Mouse (Mus musculus) myocyte (in vitro differentiated cells): ENCODE results near the gene Synj2. TPM values are rescaled to one million over a fixed set of nuclear protein-coding genes. Genes with fewer than 3 reads are reported as not detected.

Experiments used
- H3K27me3 ChIP-seq: one replicate; pipeline ENCODE4 v1.6.1; 2011; ENCODE audit not compliant: control insufficient read depth, insufficient read depth, insufficient read length
- H3K36me3 ChIP-seq: one replicate; pipeline ENCODE4 v1.6.1; 2011; ENCODE audit not compliant: control insufficient read depth, insufficient read depth
- H3K4me2 ChIP-seq: one replicate; pipeline ENCODE4 v1.6.1; 2011; ENCODE audit warnings: low read depth, control low read depth
- H3K4me3 ChIP-seq: one replicate; pipeline ENCODE4 v1.5.1; 2011; ENCODE audit warnings: mild to moderate bottlenecking, control low read depth, moderate library complexity
- H3K79me2 ChIP-seq: one replicate; pipeline ENCODE4 v1.6.1; 2011; ENCODE audit not compliant: control insufficient read depth, insufficient read depth
- H3ac ChIP-seq: one replicate; pipeline ENCODE4 v1.6.1; 2011; ENCODE audit not compliant: control insufficient read depth, insufficient read length
- CEBPB ChIP-seq: IDR thresholded peaks from 2 replicates; pipeline ENCODE4 v1.6.1; 2011; ENCODE audit warnings: mild to moderate bottlenecking, moderate library complexity; ENCODE audit not compliant: poor library complexity, insufficient read depth, severe bottlenecking
- E2F4 ChIP-seq: IDR thresholded peaks from one replicate; pipeline ENCODE4 v1.6.1; 2011; ENCODE audit warnings: mild to moderate bottlenecking, control low read depth, moderate library complexity; ENCODE audit not compliant: insufficient read depth
- MAX ChIP-seq: IDR thresholded peaks from one replicate; pipeline ENCODE4 v1.6.1; 2011; ENCODE audit warnings: low read depth, mild to moderate bottlenecking, control low read depth
- MYOD1 ChIP-seq, 3 experiments: IDR thresholded peaks; one replicate each; pipeline ENCODE4 v1.6.1; 2011; ENCODE audit warnings: control low read depth in 2 of 3, low read depth in 2 of 3, mild to moderate bottlenecking in 2 of 3, moderate library complexity in 1 of 3; ENCODE audit not compliant: insufficient read length in 2 of 3, control insufficient read depth in 1 of 3
- MYOG ChIP-seq, 3 experiments: IDR thresholded peaks; one replicate each; pipeline ENCODE4 v1.6.1; 2011; ENCODE audit warnings: control low read depth in 2 of 3, low read depth in 2 of 3, mild to moderate bottlenecking in 2 of 3; ENCODE audit not compliant: insufficient read length in 2 of 3, control insufficient read depth in 1 of 3, insufficient read depth in 1 of 3
- POLR2A ChIP-seq: IDR thresholded peaks from one replicate; pipeline ENCODE4 v1.6.1; 2011; ENCODE audit warnings: low read depth, mild to moderate bottlenecking, control low read depth, moderate library complexity; ENCODE audit not compliant: insufficient read length
- POLR2AphosphoS2 ChIP-seq: IDR thresholded peaks from one replicate; pipeline ENCODE4 v1.6.1; 2011; ENCODE audit warnings: low read depth, control low read depth; ENCODE audit not compliant: insufficient read length
- REST ChIP-seq: IDR thresholded peaks from one replicate; pipeline ENCODE4 v1.6.1; 2011; ENCODE audit warnings: mild to moderate bottlenecking, control low read depth, moderate library complexity; ENCODE audit not compliant: insufficient read depth, insufficient read length
- SRF ChIP-seq: IDR thresholded peaks from one replicate; pipeline ENCODE4 v1.6.1; 2011; ENCODE audit warnings: low read depth; ENCODE audit not compliant: control insufficient read depth, insufficient read length
- TCF12 ChIP-seq: IDR thresholded peaks from one replicate; pipeline ENCODE4 v1.6.1; 2011; ENCODE audit warnings: mild to moderate bottlenecking, control low read depth; ENCODE audit not compliant: poor library complexity, insufficient read depth, severe bottlenecking
- TCF3 ChIP-seq: IDR thresholded peaks from one replicate; pipeline ENCODE4 v1.6.1; 2011; ENCODE audit warnings: low read depth, control low read depth; ENCODE audit not compliant: insufficient read length
- USF1 ChIP-seq: IDR thresholded peaks from one replicate; pipeline ENCODE4 v1.6.1; 2011; ENCODE audit warnings: low read depth, mild to moderate bottlenecking, control low read depth, moderate library complexity
- polyA plus RNA-seq: library from polyadenylated mRNA; unstranded; fragments of >200 nt; fragmentation: generic; extraction: Trizol; gene quantifications from one replicate; pipeline ENCODE4 v1.2.1, GENCODE M21; 2012; ENCODE audit warnings: missing spikeins

The Synj2 gene
- 32.1 TPM for polyA plus RNA-seq

GRCm38 (mm10) chr17:5941230-5942043 lies at the start of gene Synj2:
Gene Synj2 (plus strand): TSS chr17:5941280.
- TF ChIP-seq TCF12 (no peak), MAX (no peak), CEBPB (no peak), SRF (no peak), E2F4 (no peak), POLR2AphosphoS2 (no peak), TCF3 (no peak), POLR2A (no peak), REST (no peak), USF1 (no peak), MYOG (IDR thresholded peaks at IDR 0.05; ENCODE audit: control insufficient read depth in 1 of 3, insufficient read depth in 1 of 3, insufficient read length in 2 of 3, low read depth in 2 of 3) (peak in 1 of 3 experiments; percentile 26), MYOD1 (IDR thresholded peaks at IDR 0.05; ENCODE audit: control insufficient read depth in 1 of 3, insufficient read length in 2 of 3, low read depth in 2 of 3) (peak in 1 of 3 experiments; percentile 50)

GRCm38 (mm10) chr17:5891933-5892683 lies 49.0 kb upstream of the Synj2 start:
- TF ChIP-seq E2F4 = no peak
- no peak for TF ChIP-seq USF1
- no peak for TF ChIP-seq MYOD1 (IDR thresholded peaks at IDR 0.05; ENCODE audit: control insufficient read depth in 1 of 3, insufficient read length in 2 of 3, low read depth in 2 of 3)
- TF ChIP-seq CEBPB = no peak
- no peak for TF ChIP-seq TCF3
- no peak for TF ChIP-seq POLR2A
- TF ChIP-seq POLR2AphosphoS2 = no peak
- no peak for TF ChIP-seq TCF12
- no peak for TF ChIP-seq SRF
- TF ChIP-seq MYOG (IDR thresholded peaks at IDR 0.05; ENCODE audit: control insufficient read depth in 1 of 3, insufficient read depth in 1 of 3, insufficient read length in 2 of 3, low read depth in 2 of 3) = no peak
- TF ChIP-seq REST = no peak
- TF ChIP-seq MAX = no peak
- Histone ChIP-seq H3ac (no peak overlapping the region), H3K79me2 (peaks cover 4% of the 10 kb centered on the region), H3K27me3 (no peaks in the 10 kb centered on the region), H3K4me2 (no peak overlapping the region), H3K4me3 (no peak overlapping the region), H3K36me3 (peaks cover 23% of the 10 kb centered on the region)

More at GRCm38 (mm10) chr17:5941230-5942043, at the start of gene Synj2:
- peak within 1 kb of the TSS; percentile 51 for H3K4me3 ChIP-seq
- H3ac ChIP-seq = peak within 1 kb of the TSS; percentile 71
- H3K79me2 ChIP-seq = peaks cover 45% of the 10 kb centered on the region
- H3K36me3 ChIP-seq = no peaks in the 10 kb centered on the region
- no peaks in the 10 kb centered on the region for H3K27me3 ChIP-seq
- peak within 1 kb of the TSS; percentile 91 for H3K4me2 ChIP-seq

GRCm38 (mm10) chr17:5893092-5893491 lies 48.0 kb upstream of the Synj2 start:
- Histone ChIP-seq H3K4me2 (no peak overlapping the region), H3K36me3 (peaks cover 24% of the 10 kb centered on the region), H3K4me3 (no peak overlapping the region), H3K27me3 (no peaks in the 10 kb centered on the region), H3K79me2 (peaks cover 4% of the 10 kb centered on the region), H3ac (no peak overlapping the region)
- TF ChIP-seq MYOD1 (IDR thresholded peaks at IDR 0.05; ENCODE audit: control insufficient read depth in 1 of 3, insufficient read length in 2 of 3, low read depth in 2 of 3) (peak in 1 of 3 experiments; percentile 9), POLR2A (no peak)

- no peak overlapping the region for H3K4me2 ChIP-seq
- no peak for TF ChIP-seq E2F4
- TF ChIP-seq POLR2A = no peak
- TF ChIP-seq USF1 = no peak
- no peak for TF ChIP-seq TCF12
- no peak for TF ChIP-seq SRF
- H3K36me3 ChIP-seq = peaks cover 24% of the 10 kb centered on the region
- no peak overlapping the region for H3K4me3 ChIP-seq
- no peak overlapping the region for H3ac ChIP-seq
- peaks cover 4% of the 10 kb centered on the region for H3K79me2 ChIP-seq
- no peaks in the 10 kb centered on the region for H3K27me3 ChIP-seq
Measured at GRCm38 (mm10) chr17:5893574-5894148, 47.4 kb upstream of the Synj2 start.
